Mouse (Mus musculus): Measurements from ENCODE around the gene Cttnbp2nl.

Gene Cttnbp2nl

GRCm38 (mm10) chr3:105014908-105015307, 38.0 kb downstream of the Cttnbp2nl start:
- no peak for DNase-seq (ENCODE audit: low spot score in 2 of 2)

GRCm38 (mm10) chr3:105012696-105013313, 40.1 kb downstream of the Cttnbp2nl start:
- no peak for DNase-seq (ENCODE audit: low spot score in 2 of 2)

GRCm38 (mm10) chr3:105011883-105012282, 41.1 kb downstream of the Cttnbp2nl start:
- no peak for DNase-seq (ENCODE audit: low spot score in 2 of 2)

GRCm38 (mm10) chr3:105010681-105011339, 42.1 kb downstream of the Cttnbp2nl start:
- no peak for DNase-seq (ENCODE audit: low spot score in 2 of 2)

GRCm38 (mm10) chr3:105008070-105008469, 44.9 kb downstream of the Cttnbp2nl start:
- DNase-seq (ENCODE audit: low spot score in 2 of 2), result no peak

- no peak for DNase-seq (ENCODE audit: low spot score in 2 of 2)
These were observed 46.8 kb downstream of the Cttnbp2nl start for GRCm38 (mm10) chr3:105006101-105006500.

- DNase-seq (ENCODE audit: low spot score in 2 of 2), result no peak
These were observed 47.3 kb downstream of the Cttnbp2nl start for GRCm38 (mm10) chr3:105005561-105006065.

- no peak for DNase-seq (ENCODE audit: low spot score in 2 of 2)
These were observed 47.9 kb downstream of the Cttnbp2nl start for GRCm38 (mm10) chr3:105005011-105005410.

- no peak for DNase-seq (ENCODE audit: low spot score in 2 of 2)
These were observed 48.9 kb downstream of the Cttnbp2nl start for GRCm38 (mm10) chr3:105003960-105004463.

GRCm38 (mm10) chr3:105001374-105001773, 51.6 kb downstream of the Cttnbp2nl start:
- DNase-seq (ENCODE audit: low spot score in 2 of 2), result no peak

GRCm38 (mm10) chr3:105000561-105000960, 52.4 kb downstream of the Cttnbp2nl start:
- DNase-seq (ENCODE audit: low spot score in 2 of 2), result no peak

- no peak for DNase-seq (ENCODE audit: low spot score in 2 of 2)
These were observed 55.4 kb downstream of the Cttnbp2nl start for GRCm38 (mm10) chr3:104997563-104997962.

GRCm38 (mm10) chr3:104995707-104996106, 57.2 kb downstream of the Cttnbp2nl start:
- DNase-seq (ENCODE audit: low spot score in 2 of 2), result no peak

GRCm38 (mm10) chr3:104994415-104994841, 58.5 kb downstream of the Cttnbp2nl start:
- DNase-seq (ENCODE audit: low spot score in 2 of 2), result no peak

GRCm38 (mm10) chr3:104993800-104994199, 59.1 kb downstream of the Cttnbp2nl start:
- DNase-seq (ENCODE audit: low spot score in 2 of 2), result no peak

GRCm38 (mm10) chr3:104992709-104993388, 60.1 kb downstream of the Cttnbp2nl start:
- peak; percentile 53 to 71 for DNase-seq (ENCODE audit: low spot score in 2 of 2)

- no peak for DNase-seq (ENCODE audit: low spot score in 2 of 2)
These were observed 61.2 kb downstream of the Cttnbp2nl start for GRCm38 (mm10) chr3:104991703-104992102.

- no peak for DNase-seq (ENCODE audit: low spot score in 2 of 2)
These were observed 65.1 kb downstream of the Cttnbp2nl start for GRCm38 (mm10) chr3:104987884-104988283.

GRCm38 (mm10) chr3:104979735-104980134, 73.2 kb downstream of the Cttnbp2nl start:
- DNase-seq (ENCODE audit: low spot score in 2 of 2), result no peak

- DNase-seq (ENCODE audit: low spot score in 2 of 2), result peak; percentile 51 to 68
These were observed 85.2 kb downstream of the Cttnbp2nl start for GRCm38 (mm10) chr3:104967548-104968300.

- DNase-seq (ENCODE audit: low spot score in 2 of 2), result no peak
These were observed 86.9 kb downstream of the Cttnbp2nl start for GRCm38 (mm10) chr3:104965991-104966554.
